25 mouse cellular contexts compared by ENCODE assay signal in genomic region chr5:102728531-102728930, GRCm38 (mm10).
DNase-seq lines count a peak whose midpoint lies in the region; ATAC-seq and TF ChIP-seq lines count a peak whose summit lies in the region.
"Had no signal": no experiment of that assay in that cellular context is flagged by ENCODE, and none has a peak within 500 bp of the region (broad histone marks: within the 10 kb centered on the region; RNA-seq: fewer than 3 reads in every experiment).

No protein-coding gene starts in this region.

- H3K36me3 ChIP-seq in kidney, adult 2 months (ENCODE audit: control insufficient read depth, insufficient read depth, low read length), result no peaks in the 10 kb centered on the region
- H3K36me3 ChIP-seq in kidney, postnatal 0 days (ENCODE audit: insufficient read depth, low read length), result no peaks in the 10 kb centered on the region
- H3K36me3 ChIP-seq in lung, embryonic 15.5 days, result no peaks in the 10 kb centered on the region
- H3K36me3 ChIP-seq in myocyte (ENCODE audit: control insufficient read depth, insufficient read depth), result no peaks in the 10 kb centered on the region
- H3K36me3 ChIP-seq: embryonic facial prominence, embryonic 12.5 days; heart, embryonic 13.5 days; liver, embryonic 12.5 days; midbrain, embryonic 10.5 days; midbrain, embryonic 15.5 days; stomach, embryonic 15.5 days had no signal

- H3K9ac ChIP-seq in kidney, postnatal 0 days (ENCODE audit: low read depth, low read length), result no peak overlapping the region
- no peak overlapping the region for H3K9ac ChIP-seq in lung, embryonic 15.5 days
- H3K9ac ChIP-seq: embryonic facial prominence, embryonic 12.5 days; heart, embryonic 13.5 days; hindbrain, embryonic 14.5 days; liver, embryonic 12.5 days; midbrain, embryonic 15.5 days; stomach, embryonic 15.5 days had no signal

- H3K9me3 ChIP-seq in kidney, postnatal 0 days (replicated peaks; ENCODE audit: low read length), result no peaks in the 10 kb centered on the region
- H3K9me3 ChIP-seq in lung, embryonic 15.5 days, result no peaks in the 10 kb centered on the region
- H3K9me3 ChIP-seq: embryonic facial prominence, embryonic 12.5 days; heart, embryonic 13.5 days; liver, embryonic 12.5 days; midbrain, embryonic 10.5 days; midbrain, embryonic 15.5 days; stomach, embryonic 15.5 days had no signal

- ATAC-seq in kidney, postnatal 0 days (replicated peaks; ENCODE audit: low FRiP score, low read depth), result no peak
- no peak for ATAC-seq in lung, embryonic 15.5 days (ENCODE audit: borderline replicate concordance, extremely low read depth, low FRiP score, low TSS enrichment)
- ATAC-seq: CD4-positive, CD25-positive, alpha-beta regulatory T cell, adult 4 months; forebrain, embryonic 14.5 days; liver, embryonic 12.5 days; midbrain, embryonic 15.5 days had no signal

- H3K4me3 ChIP-seq in kidney, adult 2 months (ENCODE audit: insufficient read depth, low read depth, low read length), result no peak overlapping the region
- no peak overlapping the region for H3K4me3 ChIP-seq in kidney, postnatal 0 days (replicated peaks; ENCODE audit: low read depth, low read length)
- H3K4me3 ChIP-seq in lung, embryonic 15.5 days, result no peak overlapping the region
- H3K4me3 ChIP-seq in myocyte, result no peak overlapping the region
- H3K4me3 ChIP-seq: embryonic facial prominence, embryonic 12.5 days; heart, adult 2 months; heart, embryonic 13.5 days; liver, embryonic 12.5 days; midbrain, embryonic 10.5 days; midbrain, embryonic 15.5 days; stomach, embryonic 15.5 days had no signal

- TF ChIP-seq CTCF in kidney, adult 2 months (conservative IDR thresholded peaks at IDR 0.05; ENCODE audit: insufficient read depth, insufficient read length, low read depth, low read length), result no peak
- TF ChIP-seq CTCF in kidney, postnatal 0 days (IDR thresholded peaks at IDR 0.05; ENCODE audit: low read depth), result no peak

- DNase-seq in kidney, adult 2 months, result peak; percentile 66
- DNase-seq in kidney, postnatal 25 days, result no peak
- DNase-seq in kidney, postnatal 0 days (ENCODE audit: low spot score), result peak; percentile 73
- no peak for DNase-seq in kidney, adult 18-20 months
- DNase-seq in lung, postnatal 36 days, result no peak
- DNase-seq: adrenal gland, postnatal 14 days; cerebellum, adult 11-12 months; cerebellum, adult 9-11 months; embryo, embryonic 11 days; heart, adult 2 months; heart, postnatal 10 days; left cerebral cortex, postnatal 4 days; lung, postnatal 14 days; right cerebral cortex, postnatal 25 days had no signal

- H3ac ChIP-seq in myocyte (ENCODE audit: control insufficient read depth, insufficient read length), result no peak overlapping the region

- no peaks in the 10 kb centered on the region for H3K27me3 ChIP-seq in kidney, adult 2 months (replicated peaks; ENCODE audit: control insufficient read depth, insufficient read depth, low read length)
- H3K27me3 ChIP-seq in kidney, postnatal 0 days (ENCODE audit: insufficient read depth, low read length), result no peaks in the 10 kb centered on the region
- H3K27me3 ChIP-seq in lung, embryonic 15.5 days, result no peaks in the 10 kb centered on the region
- no peaks in the 10 kb centered on the region for H3K27me3 ChIP-seq in myocyte (ENCODE audit: control insufficient read depth, insufficient read depth, insufficient read length)
- H3K27me3 ChIP-seq: embryonic facial prominence, embryonic 12.5 days; heart, embryonic 13.5 days; liver, embryonic 12.5 days; midbrain, embryonic 15.5 days; stomach, embryonic 15.5 days had no signal

- H3K4me1 ChIP-seq in kidney, adult 2 months (ENCODE audit: control insufficient read depth, insufficient read depth, low read length), result peaks cover 7% of the 10 kb centered on the region
- H3K4me1 ChIP-seq in kidney, postnatal 0 days (replicated peaks; ENCODE audit: insufficient read depth, low read length), result no peaks in the 10 kb centered on the region; the same call in 1 of the 2 replicates
- peaks cover 20% of the 10 kb centered on the region for H3K4me1 ChIP-seq in lung, embryonic 15.5 days
- H3K4me1 ChIP-seq: embryonic facial prominence, embryonic 12.5 days; liver, embryonic 12.5 days; midbrain, embryonic 10.5 days; midbrain, embryonic 15.5 days had no signal

- H3K79me2 ChIP-seq in myocyte (ENCODE audit: control insufficient read depth, insufficient read depth), result no peaks in the 10 kb centered on the region

- no peak for TF ChIP-seq POLR2A in kidney, adult 2 months (IDR thresholded peaks at IDR 0.05; ENCODE audit: low read depth, low read length)
- no peak for TF ChIP-seq POLR2A in myocyte (IDR thresholded peaks at IDR 0.05; ENCODE audit: insufficient read length, low read depth)

- H3K27ac ChIP-seq in kidney, adult 2 months (ENCODE audit: insufficient read depth, low read depth, low read length), result no peak overlapping the region
- peak overlapping the region; percentile 84 for H3K27ac ChIP-seq in kidney, postnatal 0 days
- peak overlapping the region; percentile 49; the same call in 1 of the 2 replicates for H3K27ac ChIP-seq in lung, embryonic 15.5 days
- H3K27ac ChIP-seq: embryonic facial prominence, embryonic 12.5 days; heart, adult 2 months; heart, embryonic 13.5 days; hindbrain, embryonic 14.5 days; liver, embryonic 12.5 days; midbrain, embryonic 10.5 days; midbrain, embryonic 15.5 days; stomach, embryonic 15.5 days had no signal

- H3K4me2 ChIP-seq in kidney, postnatal 0 days (ENCODE audit: low read length), result no peak overlapping the region
- no peak overlapping the region for H3K4me2 ChIP-seq in lung, embryonic 15.5 days
- H3K4me2 ChIP-seq in myocyte (ENCODE audit: low read depth), result peak overlapping the region; percentile 5
- H3K4me2 ChIP-seq: embryonic facial prominence, embryonic 12.5 days; heart, embryonic 13.5 days; hindbrain, embryonic 14.5 days; liver, embryonic 12.5 days; midbrain, embryonic 15.5 days; stomach, embryonic 15.5 days had no signal

TF ChIP-seq in myocyte, 11 proteins besides CTCF, POLR2A, EP300 and RAD21:
- TF ChIP-seq MYOG (IDR thresholded peaks at IDR 0.05; ENCODE audit: control insufficient read depth in 1 of 3, insufficient read depth in 1 of 3, insufficient read length in 2 of 3, low read depth in 2 of 3) (no peak), E2F4 (IDR thresholded peaks at IDR 0.05; ENCODE audit: insufficient read depth) (no peak), MAX (IDR thresholded peaks at IDR 0.05; ENCODE audit: low read depth) (no peak), SRF (IDR thresholded peaks at IDR 0.05; ENCODE audit: control insufficient read depth, insufficient read length, low read depth) (no peak), MYOD1 (IDR thresholded peaks at IDR 0.05; ENCODE audit: control insufficient read depth in 1 of 3, insufficient read length in 2 of 3, low read depth in 2 of 3) (no peak), TCF12 (IDR thresholded peaks at IDR 0.05; ENCODE audit: insufficient read depth, poor library complexity, severe bottlenecking) (no peak), CEBPB (IDR thresholded peaks at IDR 0.05; ENCODE audit: insufficient read depth, poor library complexity, severe bottlenecking) (no peak), REST (IDR thresholded peaks at IDR 0.05; ENCODE audit: insufficient read depth, insufficient read length) (no peak), TCF3 (IDR thresholded peaks at IDR 0.05; ENCODE audit: insufficient read length, low read depth) (no peak), USF1 (IDR thresholded peaks at IDR 0.05; ENCODE audit: low read depth) (no peak)

Comparison
In these comparisons a context has a peak if more than half of its experiments do, and no peak if none do; other contexts are left out.
1. DNase-seq: peak in kidney, adult 2 months (single experiment) and kidney, postnatal 0 days (single experiment); none in kidney, postnatal 25 days (0 of 2), kidney, adult 18-20 months (single experiment) and lung, postnatal 36 days (single experiment).